Mouse (Mus musculus): Measurements from ENCODE around the gene Aff4. TPM values are rescaled to one million over a fixed set of nuclear protein-coding genes. Genes with fewer than 3 reads are reported as not detected.

The Aff4 gene
- total RNA-seq, 1 experiment, result 97.2 TPM

DNA sequence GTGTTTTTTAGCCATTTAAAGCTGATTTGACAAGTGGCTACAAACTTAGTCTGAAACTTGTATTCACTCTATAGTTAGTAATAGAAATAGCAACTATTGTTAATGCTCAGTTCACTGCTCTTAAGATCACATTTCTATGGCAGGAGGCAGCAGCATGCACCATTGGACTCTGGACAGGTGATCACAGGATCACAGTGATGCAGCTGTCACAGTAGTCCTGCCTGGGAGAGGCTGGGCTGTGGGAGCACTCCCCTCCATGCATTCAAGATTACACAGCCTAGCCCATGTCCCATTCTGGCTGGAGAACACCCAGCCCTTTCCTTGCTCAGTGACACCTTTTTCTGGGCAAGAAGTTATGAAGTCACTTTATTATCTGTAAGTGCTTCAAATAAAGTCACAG, 67.4 kb downstream of the Aff4 start:
- in situ Hi-C loops (cut with MboI; ENCODE audit: low sequenced_read_pairs in 2 of 2, unreplicated experiment in 2 of 2), result no loop called here
- H3K36me3 ChIP-seq (ENCODE audit: control insufficient read depth, insufficient read depth, low read length, poor library complexity, severe bottlenecking), result peaks cover 26% of the 10 kb centered on the region

DNA sequence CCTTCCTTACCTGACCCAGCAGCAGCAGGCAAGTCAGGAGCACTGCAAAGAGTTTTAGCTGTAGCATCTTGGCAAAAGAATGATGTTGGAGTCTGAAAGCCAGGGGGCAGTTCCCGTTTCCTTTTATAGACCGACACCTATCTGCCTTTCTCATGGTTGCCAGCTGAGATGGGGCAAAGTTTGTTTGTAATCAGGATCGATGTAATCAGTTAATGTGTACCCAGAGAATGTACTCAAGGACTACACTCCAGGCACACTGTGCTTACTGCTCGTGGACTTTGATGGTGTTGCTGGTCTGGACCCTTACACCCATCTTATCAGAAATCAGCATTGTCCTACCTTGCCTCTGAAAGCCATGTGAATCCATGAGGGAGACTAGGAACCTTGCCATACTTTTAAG, 72.4 kb downstream of the Aff4 start, which contains the start of gene Leap2:
Gene Leap2, minus strand, starts transcription at position 135 of the 400 bp plus-strand sequence.
- H3K9me3 ChIP-seq (ENCODE audit: control insufficient read depth, insufficient read depth, low read depth, low read length), result no peaks in the 10 kb centered on the region
- H3K4me3 ChIP-seq (ENCODE audit: insufficient read depth in 1 of 2, low read depth in 1 of 2, low read length in 2 of 2, poor library complexity in 1 of 2, severe bottlenecking in 1 of 2), result no peak within 1 kb of the TSS
- no peak within 1 kb of the TSS for H3K9ac ChIP-seq (ENCODE audit: insufficient read depth, low read depth, low read length, poor library complexity, severe bottlenecking)
- TF ChIP-seq MAFK (IDR thresholded peaks at IDR 0.05; ENCODE audit: insufficient read depth, low read depth, low read length) (no peak), ZNF384 (IDR thresholded peaks at IDR 0.05; ENCODE audit: low read depth, low read length) (no peak), HCFC1 (IDR thresholded peaks at IDR 0.05; ENCODE audit: borderline replicate concordance, insufficient read depth, low read length) (no peak), ZC3H11A (IDR thresholded peaks at IDR 0.05; ENCODE audit: borderline replicate concordance, low read depth, low read length) (no peak), CHD2 (IDR thresholded peaks at IDR 0.05; ENCODE audit: low read depth, low read length) (no peak)
- H3K36me3 ChIP-seq (ENCODE audit: control insufficient read depth, insufficient read depth, low read length, poor library complexity, severe bottlenecking), result peaks cover 11% of the 10 kb centered on the region
- H3K27ac ChIP-seq (ENCODE audit: insufficient read depth, low read depth, low read length, poor library complexity, severe bottlenecking), result no peak within 1 kb of the TSS
- in situ Hi-C loops (cut with MboI; ENCODE audit: low sequenced_read_pairs in 2 of 2, unreplicated experiment in 2 of 2), result no loop called here
- no peaks in the 10 kb centered on the region for H3K4me1 ChIP-seq (ENCODE audit: control insufficient read depth in 2 of 2, insufficient read depth in 2 of 2, low read length in 2 of 2, poor library complexity in 1 of 2)
- DNase-seq (ENCODE audit: low read depth, low spot score), result no peak

More for the DNA sequence above, 67.4 kb downstream of the Aff4 start:
- Histone ChIP-seq H3K27ac (ENCODE audit: insufficient read depth, low read depth, low read length, poor library complexity, severe bottlenecking) (no peak overlapping the region), H3K9me3 (ENCODE audit: control insufficient read depth, insufficient read depth, low read depth, low read length) (no peaks in the 10 kb centered on the region), H3K4me1 (ENCODE audit: control insufficient read depth in 2 of 2, insufficient read depth in 2 of 2, low read length in 2 of 2, poor library complexity in 1 of 2) (no peaks in the 10 kb centered on the region), H3K4me3 (ENCODE audit: insufficient read depth in 1 of 2, low read depth in 1 of 2, low read length in 2 of 2, poor library complexity in 1 of 2, severe bottlenecking in 1 of 2) (no peak overlapping the region), H3K9ac (ENCODE audit: insufficient read depth, low read depth, low read length, poor library complexity, severe bottlenecking) (no peak overlapping the region)
- DNase-seq (ENCODE audit: low read depth, low spot score), result no peak
- no peak for TF ChIP-seq ZNF384 (IDR thresholded peaks at IDR 0.05; ENCODE audit: low read depth, low read length)
- no peak for TF ChIP-seq MAFK (IDR thresholded peaks at IDR 0.05; ENCODE audit: insufficient read depth, low read depth, low read length)
- no peak for TF ChIP-seq ZC3H11A (IDR thresholded peaks at IDR 0.05; ENCODE audit: borderline replicate concordance, low read depth, low read length)
- TF ChIP-seq CHD2 (IDR thresholded peaks at IDR 0.05; ENCODE audit: low read depth, low read length), result no peak

DNA sequence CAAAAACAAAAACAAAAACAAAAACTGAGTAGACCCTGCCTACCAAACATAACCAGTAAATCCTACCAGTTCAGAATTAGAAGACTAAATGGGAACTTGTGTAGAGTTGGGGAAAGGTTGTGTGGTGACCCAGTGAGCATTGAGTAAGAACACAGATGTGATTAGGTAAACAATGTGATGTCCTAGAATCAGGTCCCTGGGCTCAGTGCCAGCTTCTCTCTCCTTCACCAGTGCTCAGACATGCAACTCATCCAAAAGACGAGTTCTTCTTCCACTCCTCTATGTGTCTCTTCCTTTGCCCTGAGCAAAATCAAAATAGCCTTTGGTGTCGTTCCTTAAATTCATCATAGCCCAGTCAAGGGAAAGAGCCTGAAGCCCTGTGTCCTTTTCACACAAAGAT, 74.2 kb downstream of the Aff4 start:
- Histone ChIP-seq H3K27ac (ENCODE audit: insufficient read depth, low read depth, low read length, poor library complexity, severe bottlenecking) (no peak overlapping the region), H3K9ac (ENCODE audit: insufficient read depth, low read depth, low read length, poor library complexity, severe bottlenecking) (no peak overlapping the region), H3K4me3 (ENCODE audit: insufficient read depth in 1 of 2, low read depth in 1 of 2, low read length in 2 of 2, poor library complexity in 1 of 2, severe bottlenecking in 1 of 2) (no peak overlapping the region), H3K4me1 (ENCODE audit: control insufficient read depth in 2 of 2, insufficient read depth in 2 of 2, low read length in 2 of 2, poor library complexity in 1 of 2) (peaks cover 0 to 1% of the 10 kb centered on the region in 2 experiments; a peak in 1 of 4 replicates), H3K36me3 (ENCODE audit: control insufficient read depth, insufficient read depth, low read length, poor library complexity, severe bottlenecking) (peaks cover 10% of the 10 kb centered on the region), H3K9me3 (ENCODE audit: control insufficient read depth, insufficient read depth, low read depth, low read length) (no peaks in the 10 kb centered on the region)
- in situ Hi-C loops (cut with MboI; ENCODE audit: low sequenced_read_pairs in 2 of 2, unreplicated experiment in 2 of 2), result no loop called here
- DNase-seq (ENCODE audit: low read depth, low spot score), result no peak
- TF ChIP-seq MAFK (IDR thresholded peaks at IDR 0.05; ENCODE audit: insufficient read depth, low read depth, low read length), result no peak
- no peak for TF ChIP-seq ZC3H11A (IDR thresholded peaks at IDR 0.05; ENCODE audit: borderline replicate concordance, low read depth, low read length)
- TF ChIP-seq ZNF384 (IDR thresholded peaks at IDR 0.05; ENCODE audit: low read depth, low read length), result no peak
- no peak for TF ChIP-seq CHD2 (IDR thresholded peaks at IDR 0.05; ENCODE audit: low read depth, low read length)
- no peak for TF ChIP-seq HCFC1 (IDR thresholded peaks at IDR 0.05; ENCODE audit: borderline replicate concordance, insufficient read depth, low read length)

DNA sequence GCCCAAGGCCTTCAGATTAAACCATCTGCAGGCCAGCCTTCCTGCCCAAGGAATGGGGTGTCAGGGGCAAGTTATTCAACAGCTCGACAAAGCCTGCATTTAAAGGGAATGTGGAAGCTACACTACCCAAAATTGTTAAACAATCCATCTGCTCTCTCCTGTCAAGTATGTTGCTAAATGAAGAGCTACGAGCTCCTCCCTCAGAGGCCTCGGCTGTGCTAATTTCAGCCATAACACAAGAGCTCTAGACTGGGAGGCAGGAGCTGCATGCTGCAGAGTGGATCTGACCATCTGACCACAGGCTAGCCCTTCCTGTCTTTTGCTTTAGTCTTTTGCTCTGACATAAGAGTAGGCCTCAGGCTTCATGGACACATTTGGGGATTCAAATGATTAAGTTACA, 74.6 kb downstream of the Aff4 start:
- Histone ChIP-seq H3K9me3 (ENCODE audit: control insufficient read depth, insufficient read depth, low read depth, low read length) (no peaks in the 10 kb centered on the region), H3K9ac (ENCODE audit: insufficient read depth, low read depth, low read length, poor library complexity, severe bottlenecking) (no peak overlapping the region), H3K4me3 (ENCODE audit: insufficient read depth in 1 of 2, low read depth in 1 of 2, low read length in 2 of 2, poor library complexity in 1 of 2, severe bottlenecking in 1 of 2) (no peak overlapping the region), H3K36me3 (ENCODE audit: control insufficient read depth, insufficient read depth, low read length, poor library complexity, severe bottlenecking) (peaks cover 8% of the 10 kb centered on the region), H3K4me1 (ENCODE audit: control insufficient read depth in 2 of 2, insufficient read depth in 2 of 2, low read length in 2 of 2, poor library complexity in 1 of 2) (peaks cover 0 to 1% of the 10 kb centered on the region in 2 experiments; a peak in 1 of 4 replicates), H3K27ac (ENCODE audit: insufficient read depth, low read depth, low read length, poor library complexity, severe bottlenecking) (no peak overlapping the region)
- no peak for DNase-seq (ENCODE audit: low read depth, low spot score)
- no peak for TF ChIP-seq CHD2 (IDR thresholded peaks at IDR 0.05; ENCODE audit: low read depth, low read length)
- no peak for TF ChIP-seq ZNF384 (IDR thresholded peaks at IDR 0.05; ENCODE audit: low read depth, low read length)
- no peak for TF ChIP-seq MAFK (IDR thresholded peaks at IDR 0.05; ENCODE audit: insufficient read depth, low read depth, low read length)
- no peak for TF ChIP-seq ZC3H11A (IDR thresholded peaks at IDR 0.05; ENCODE audit: borderline replicate concordance, low read depth, low read length)
- no peak for TF ChIP-seq HCFC1 (IDR thresholded peaks at IDR 0.05; ENCODE audit: borderline replicate concordance, insufficient read depth, low read length)
- in situ Hi-C loops (cut with MboI; ENCODE audit: low sequenced_read_pairs in 2 of 2, unreplicated experiment in 2 of 2), result no loop called here
